ENCODE assay signal across 9 mouse cellular contexts in genomic region chr3:69041298-69041697, GRCm38 (mm10). TPM values are rescaled to one million over a fixed set of nuclear protein-coding genes. Genes with fewer than 3 reads are reported as not detected.
DNase-seq lines count a peak whose midpoint lies in the region; ATAC-seq lines count a peak whose summit lies in the region.
"Had no signal": no experiment of that assay in that cellular context is flagged by ENCODE, and none has a peak within 500 bp of the region (broad histone marks: within the 10 kb centered on the region; RNA-seq: fewer than 3 reads in every experiment).

No protein-coding gene starts in this region.

- H3K4me1 ChIP-seq in hindbrain, embryonic 11.5 days (replicated peaks; ENCODE audit: control insufficient read depth, insufficient read depth, low read length), result peaks cover 2% of the 10 kb centered on the region; the same call in 1 of the 2 replicates
- peaks cover 14% of the 10 kb centered on the region for H3K4me1 ChIP-seq in hindbrain, embryonic 16.5 days (ENCODE audit: control insufficient read depth, insufficient read depth, low read depth, low read length)
- H3K4me1 ChIP-seq in embryonic facial prominence, embryonic 12.5 days, result peaks cover 11% of the 10 kb centered on the region
- H3K4me1 ChIP-seq in liver, embryonic 12.5 days, result peaks cover 43% of the 10 kb centered on the region

- no peak overlapping the region for H3K9ac ChIP-seq in hindbrain, embryonic 11.5 days (ENCODE audit: low read depth, low read length)
- no peak overlapping the region; the same call in 1 of the 2 replicates for H3K9ac ChIP-seq in hindbrain, embryonic 16.5 days (ENCODE audit: low read depth, low read length)
- no peak overlapping the region for H3K9ac ChIP-seq in embryonic facial prominence, embryonic 12.5 days
- H3K9ac ChIP-seq in liver, embryonic 12.5 days, result peak overlapping the region; percentile 70

- H3K27ac ChIP-seq in hindbrain, embryonic 11.5 days (ENCODE audit: low read depth, low read length), result no peak overlapping the region
- H3K27ac ChIP-seq in hindbrain, embryonic 16.5 days (ENCODE audit: low read depth, low read length), result no peak overlapping the region
- H3K27ac ChIP-seq in embryonic facial prominence, embryonic 12.5 days, result no peak overlapping the region
- H3K27ac ChIP-seq in liver, embryonic 12.5 days, result no peak overlapping the region; the same call in 1 of the 2 replicates
- H3K27ac ChIP-seq: gastrocnemius, adult 2 months had no signal

- no peak for DNase-seq in hindbrain, embryonic 11.5 days (ENCODE audit: low spot score)
- DNase-seq in CD4-positive helper T cell, adult 2 months (ENCODE audit: low read depth, low spot score), result peak; percentile 74
- no peak for DNase-seq in cerebellum, postnatal 4 days (ENCODE audit: low spot score in 2 of 2)
- DNase-seq in left cerebral cortex, adult 8-10 months (ENCODE audit: low spot score in 2 of 2), result no peak
- DNase-seq: gastrocnemius, adult 2 months had no signal

- H3K9me3 ChIP-seq in hindbrain, embryonic 11.5 days (ENCODE audit: control insufficient read depth, low read length), result no peaks in the 10 kb centered on the region
- no peaks in the 10 kb centered on the region for H3K9me3 ChIP-seq in hindbrain, embryonic 16.5 days (ENCODE audit: control insufficient read depth, low read length)
- H3K9me3 ChIP-seq in embryonic facial prominence, embryonic 12.5 days, result no peaks in the 10 kb centered on the region
- H3K9me3 ChIP-seq in liver, embryonic 12.5 days (replicated peaks), result no peaks in the 10 kb centered on the region

- no peaks in the 10 kb centered on the region for H3K36me3 ChIP-seq in hindbrain, embryonic 11.5 days (ENCODE audit: control insufficient read depth, insufficient read depth, low read length)
- peaks cover 2% of the 10 kb centered on the region; the same call in 1 of the 2 replicates for H3K36me3 ChIP-seq in hindbrain, embryonic 16.5 days (ENCODE audit: control insufficient read depth, insufficient read depth, low read length)
- H3K36me3 ChIP-seq in embryonic facial prominence, embryonic 12.5 days, result peaks cover 13% of the 10 kb centered on the region
- peaks cover 59% of the 10 kb centered on the region for H3K36me3 ChIP-seq in liver, embryonic 12.5 days

- no peak overlapping the region for H3K4me3 ChIP-seq in hindbrain, embryonic 11.5 days (ENCODE audit: low read depth, low read length)
- H3K4me3 ChIP-seq in hindbrain, embryonic 16.5 days (ENCODE audit: low read length), result no peak overlapping the region
- H3K4me3 ChIP-seq in embryonic facial prominence, embryonic 12.5 days, result peak overlapping the region; percentile 15; the same call in 1 of the 2 replicates
- H3K4me3 ChIP-seq in liver, embryonic 12.5 days, result peak overlapping the region; percentile 62
- H3K4me3 ChIP-seq: gastrocnemius, adult 2 months had no signal

- no peaks in the 10 kb centered on the region for H3K27me3 ChIP-seq in hindbrain, embryonic 11.5 days (ENCODE audit: control insufficient read depth, insufficient read depth, low read length)
- H3K27me3 ChIP-seq in hindbrain, embryonic 16.5 days (replicated peaks; ENCODE audit: control insufficient read depth, insufficient read depth, low read length), result no peaks in the 10 kb centered on the region
- H3K27me3 ChIP-seq in embryonic facial prominence, embryonic 12.5 days, result no peaks in the 10 kb centered on the region
- H3K27me3 ChIP-seq in liver, embryonic 12.5 days (replicated peaks), result no peaks in the 10 kb centered on the region

- WGBS in hindbrain, embryonic 11.5 days, result 83% methylated on average over 5 of the region's 5 CpGs
- WGBS in hindbrain, embryonic 16.5 days, result 60% methylated on average over 5 of the region's 5 CpGs
- WGBS in embryonic facial prominence, embryonic 12.5 days, result 60% methylated on average over 5 of the region's 5 CpGs
- WGBS in liver, embryonic 12.5 days (ENCODE audit: insufficient replicate concordance), result 57% methylated on average over 5 of the region's 5 CpGs

- ATAC-seq in hindbrain, embryonic 11.5 days (ENCODE audit: low FRiP score), result no peak
- no peak for ATAC-seq in hindbrain, embryonic 16.5 days
- no peak for ATAC-seq in embryonic facial prominence, embryonic 12.5 days (ENCODE audit: insufficient number of reproducible peaks, insufficient read depth, low FRiP score, low TSS enrichment)
- no peak for ATAC-seq in liver, embryonic 12.5 days
- no peak for ATAC-seq in megakaryocyte-erythroid progenitor cell, adult 5-6 weeks (replicated peaks; ENCODE audit: low FRiP score, low TSS enrichment, poor library complexity, severe bottlenecking)

- H3K4me2 ChIP-seq in hindbrain, embryonic 11.5 days (replicated peaks; ENCODE audit: low read depth, low read length), result 0 out of 2 replicates have a peak overlapping the region, but pooled peaks have one; percentile 6
- H3K4me2 ChIP-seq in hindbrain, embryonic 16.5 days (ENCODE audit: low read length), result no peak overlapping the region
- H3K4me2 ChIP-seq in embryonic facial prominence, embryonic 12.5 days (replicated peaks), result peak overlapping the region; percentile 32
- peak overlapping the region; percentile 75 for H3K4me2 ChIP-seq in liver, embryonic 12.5 days

RNA-seq across cellular contexts. Expression of gene Trim59, which starts 3.3 kb away (rescaled TPM):
- polyA plus RNA-seq in hindbrain, embryonic 11.5 days (2014; fragmentation: Nextera tagmentation; extraction: Ambion mirVana), result 166 and 184 TPM in 2 replicates
- polyA plus RNA-seq in hindbrain, embryonic 16.5 days (2015; fragmentation: Nextera tagmentation; extraction: Ambion mirVana), result 32.0 and 36.4 TPM in 2 replicates
- polyA plus RNA-seq in embryonic facial prominence, embryonic 12.5 days (2016; fragmentation: Nextera tagmentation; extraction: Ambion mirVana), result 165 and 167 TPM in 2 replicates
- polyA plus RNA-seq in liver, embryonic 12.5 days (2016; fragmentation: Nextera tagmentation; extraction: Ambion mirVana), result 162 and 164 TPM in 2 replicates
- 37.8 and 49.7 TPM in 2 replicates for total RNA-seq in megakaryocyte-erythroid progenitor cell, adult 5-6 weeks (2014; fragmentation: Nextera tagmentation)
- total RNA-seq in megakaryocyte-erythroid progenitor cell, adult 5-6 weeks (2017), result 24.1 and 29.0 TPM in 2 replicates
- 10 to 100 TPM; 15.7 to 19.5 (median 17.4) TPM for total RNA-seq in left cerebral cortex, adult 8-10 months (2022)

RNA-seq across cellular contexts. Expression of gene Smc4, which starts 36.8 kb away (rescaled TPM):
- 179 and 193 TPM in 2 replicates for polyA plus RNA-seq in hindbrain, embryonic 11.5 days (2014; fragmentation: Nextera tagmentation; extraction: Ambion mirVana)
- 36.1 and 37.5 TPM in 2 replicates for polyA plus RNA-seq in hindbrain, embryonic 16.5 days (2015; fragmentation: Nextera tagmentation; extraction: Ambion mirVana)
- 168 and 174 TPM in 2 replicates for polyA plus RNA-seq in embryonic facial prominence, embryonic 12.5 days (2016; fragmentation: Nextera tagmentation; extraction: Ambion mirVana)
- polyA plus RNA-seq in liver, embryonic 12.5 days (2016; fragmentation: Nextera tagmentation; extraction: Ambion mirVana), result 178 and 181 TPM in 2 replicates
- total RNA-seq in megakaryocyte-erythroid progenitor cell, adult 5-6 weeks (2014; fragmentation: Nextera tagmentation), result 208 and 219 TPM in 2 replicates
- 621 and 796 TPM in 2 replicates for total RNA-seq in megakaryocyte-erythroid progenitor cell, adult 5-6 weeks (2017)
- 1 to 10 TPM; 4.5 to 5.8 (median 4.8) TPM for total RNA-seq in left cerebral cortex, adult 8-10 months (2022)

RNA-seq across cellular contexts. Expression of gene Ift80, which starts 36.9 kb away (rescaled TPM):
- polyA plus RNA-seq in hindbrain, embryonic 11.5 days (2014; fragmentation: Nextera tagmentation; extraction: Ambion mirVana), result 16.8 and 18.3 TPM in 2 replicates
- polyA plus RNA-seq in hindbrain, embryonic 16.5 days (2015; fragmentation: Nextera tagmentation; extraction: Ambion mirVana), result 7.8 and 9.1 TPM in 2 replicates
- 22.2 and 24.5 TPM in 2 replicates for polyA plus RNA-seq in embryonic facial prominence, embryonic 12.5 days (2016; fragmentation: Nextera tagmentation; extraction: Ambion mirVana)
- 6.8 and 7.1 TPM in 2 replicates for polyA plus RNA-seq in liver, embryonic 12.5 days (2016; fragmentation: Nextera tagmentation; extraction: Ambion mirVana)
- 20.1 and 22.3 TPM in 2 replicates for total RNA-seq in megakaryocyte-erythroid progenitor cell, adult 5-6 weeks (2014; fragmentation: Nextera tagmentation)
- 20.3 and 26.8 TPM in 2 replicates for total RNA-seq in megakaryocyte-erythroid progenitor cell, adult 5-6 weeks (2017)
- total RNA-seq in left cerebral cortex, adult 8-10 months (2022), result 10 to 100 TPM; 22.6 to 27.0 (median 25.7) TPM

Comparison
In these comparisons a context has a peak if more than half of its experiments do, and no peak if none do; other contexts are left out.
1. H3K4me3 ChIP-seq: peak in embryonic facial prominence, embryonic 12.5 days (single experiment) and liver, embryonic 12.5 days (single experiment); none in hindbrain, embryonic 11.5 days (single experiment) and hindbrain, embryonic 16.5 days (single experiment).